Mouse (Mus musculus) layer of hippocampus, adult 2 months (tissue): ENCODE data around the gene Mid1ip1. TPM values are rescaled to one million over a fixed set of nuclear protein-coding genes. Genes with fewer than 3 reads are reported as not detected.
A peak's percentile ranks its signal among the peaks of the same experiment; 100 is the strongest.

ENCODE experiments used
- DNase-seq, 2 experiments: peaks; one replicate each; pipeline ENCODE4 v3.0.0; 2022; ENCODE audit warnings: low spot score in 2 of 2
- H3K27ac ChIP-seq: fragments of 200-600 bp; 2 replicates; pipeline ENCODE4 v1.8.1; 2022
- H3K4me3 ChIP-seq: fragments of 200-600 bp; 2 replicates; pipeline ENCODE4 v1.8.1; 2022; ENCODE audit warnings: mild to moderate bottlenecking
- CTCF ChIP-seq: fragments of 200-600 bp; conservative IDR thresholded peaks from 2 replicates; pipeline ENCODE4 v1.8.1; 2022; ENCODE audit warnings: antibody characterized with exemption, mild to moderate bottlenecking, moderate library complexity
- long read RNA-seq, 2 experiments: library from polyadenylated mRNA; stranded (forward); transcript quantifications; one replicate each; pipeline ENCODE4 v2.0.0; 2021; ENCODE audit warnings: borderline mapping rate in 2 of 2
- total RNA-seq, 2 experiments: library from RNA; stranded (reverse); gene quantifications; 2 replicates each; pipeline ENCODE4 v1.2.3; 2021

Mid1ip1 gene
- total RNA-seq: 10 to 100 TPM; 89.4 to 95.0 TPM
- long read RNA-seq, experiment 1, transcript Mid1ip1-202 (2 exons, 2,022 nt): minor isoform, 17 of 122 reads
- long read RNA-seq, experiment 1, transcript Mid1ip1-201 (2 exons, 2,019 nt): major isoform, 87 of 122 reads
- long read RNA-seq, experiment 1, partial matches to known transcripts: 0 of 122 reads
- long read RNA-seq, experiment 1, other reads (novel, unspliced or antisense): 17 of 122 reads
- long read RNA-seq, experiment 2, transcript Mid1ip1-201 (2 exons, 2,019 nt): major isoform, 101 of 152 reads
- long read RNA-seq, experiment 2, transcript Mid1ip1-202 (2 exons, 2,022 nt): minor isoform, 32 of 152 reads
- long read RNA-seq, experiment 2, partial matches to known transcripts: 0 of 152 reads
- long read RNA-seq, experiment 2, other reads (novel, unspliced or antisense): 16 of 152 reads

GRCm38 (mm10) chrX:10714696-10715140 lies at the start of gene Mid1ip1:
Mid1ip1 (plus strand) TSS chrX:10715013.
- no peak for TF ChIP-seq CTCF
- peak within 1 kb of the TSS; percentile 77 for H3K27ac ChIP-seq
- H3K4me3 ChIP-seq: peak within 1 kb of the TSS; percentile 15; the same call in 1 of the 2 replicates
- peak; percentile 24 to 64 for DNase-seq

DNA sequence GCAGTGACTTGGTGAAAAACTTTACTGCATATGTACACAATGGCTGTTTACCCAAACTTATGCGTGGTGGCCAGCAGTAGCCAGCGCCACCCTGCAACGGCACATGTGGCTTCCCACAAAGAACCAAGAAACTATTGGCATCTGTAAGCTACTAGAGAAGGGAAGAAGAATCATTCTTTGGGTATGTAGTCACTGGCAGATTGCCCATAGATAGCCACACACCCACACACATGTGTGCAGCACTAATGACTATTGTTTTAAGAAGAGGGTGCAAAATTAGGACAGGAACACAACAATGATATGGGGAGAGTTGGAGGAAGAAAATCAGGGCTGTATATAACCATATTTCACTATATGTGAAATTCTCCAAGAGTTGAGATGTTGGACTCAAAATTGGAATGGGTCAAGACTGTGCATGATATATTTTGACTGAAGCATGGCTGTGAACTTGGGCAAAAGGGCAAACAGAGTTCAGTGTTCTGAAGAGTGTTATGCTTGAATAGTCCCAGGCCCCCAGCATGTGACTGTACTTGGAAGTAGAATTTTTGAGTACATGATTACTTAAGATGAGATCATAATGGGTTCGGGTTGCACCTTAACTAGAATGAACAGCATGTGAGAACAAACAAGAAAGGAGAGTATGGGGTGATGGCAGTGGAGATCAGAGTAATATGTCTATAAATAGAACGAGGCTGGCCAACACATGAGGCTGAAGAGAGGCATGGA lies 20.2 kb upstream of the Mid1ip1 start:
- DNase-seq: no peak
- TF ChIP-seq CTCF: no peak
- H3K27ac ChIP-seq: no peak overlapping the region
- H3K4me3 ChIP-seq: no peak overlapping the region

DNA sequence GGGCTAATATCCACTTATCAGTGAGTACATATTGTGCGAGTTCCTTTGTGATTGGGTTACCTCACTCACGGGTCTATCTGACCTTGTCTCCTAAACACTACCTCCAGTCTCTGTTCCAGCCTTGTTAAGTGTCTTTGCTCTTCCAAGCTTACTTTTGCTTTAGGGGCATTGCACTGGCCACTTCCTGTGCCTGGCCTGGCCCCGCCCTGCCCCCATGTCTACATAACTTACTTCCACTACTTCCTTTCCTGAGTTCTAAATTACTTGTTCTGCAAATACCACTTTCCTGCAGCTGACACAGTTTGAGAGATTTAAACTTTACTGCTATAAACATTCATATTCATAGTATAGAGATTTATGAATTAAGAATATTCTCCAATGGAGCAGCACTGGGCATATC lies 8.1 kb upstream of the Mid1ip1 start:
- no peak for DNase-seq
- Histone ChIP-seq H3K4me3 (no peak overlapping the region), H3K27ac (no peak overlapping the region)
- no peak for TF ChIP-seq CTCF

GRCm38 (mm10) chrX:10713839-10714637 lies 775 bp upstream of the Mid1ip1 start:
- Histone ChIP-seq H3K27ac (peak overlapping the region; percentile 71; the same call in 1 of the 2 replicates), H3K4me3 (peak overlapping the region; percentile 15; the same call in 1 of the 2 replicates)
- peak; percentile 55 for TF ChIP-seq CTCF
- DNase-seq: no peak

- TF ChIP-seq CTCF: no peak
- H3K27ac ChIP-seq: peak overlapping the region; percentile 91
- DNase-seq: peak; percentile 67 to 77
- peak overlapping the region; percentile 68 for H3K4me3 ChIP-seq
Observed at GRCm38 (mm10) chrX:10716917-10717763, 2.3 kb downstream of the Mid1ip1 start.

DNA sequence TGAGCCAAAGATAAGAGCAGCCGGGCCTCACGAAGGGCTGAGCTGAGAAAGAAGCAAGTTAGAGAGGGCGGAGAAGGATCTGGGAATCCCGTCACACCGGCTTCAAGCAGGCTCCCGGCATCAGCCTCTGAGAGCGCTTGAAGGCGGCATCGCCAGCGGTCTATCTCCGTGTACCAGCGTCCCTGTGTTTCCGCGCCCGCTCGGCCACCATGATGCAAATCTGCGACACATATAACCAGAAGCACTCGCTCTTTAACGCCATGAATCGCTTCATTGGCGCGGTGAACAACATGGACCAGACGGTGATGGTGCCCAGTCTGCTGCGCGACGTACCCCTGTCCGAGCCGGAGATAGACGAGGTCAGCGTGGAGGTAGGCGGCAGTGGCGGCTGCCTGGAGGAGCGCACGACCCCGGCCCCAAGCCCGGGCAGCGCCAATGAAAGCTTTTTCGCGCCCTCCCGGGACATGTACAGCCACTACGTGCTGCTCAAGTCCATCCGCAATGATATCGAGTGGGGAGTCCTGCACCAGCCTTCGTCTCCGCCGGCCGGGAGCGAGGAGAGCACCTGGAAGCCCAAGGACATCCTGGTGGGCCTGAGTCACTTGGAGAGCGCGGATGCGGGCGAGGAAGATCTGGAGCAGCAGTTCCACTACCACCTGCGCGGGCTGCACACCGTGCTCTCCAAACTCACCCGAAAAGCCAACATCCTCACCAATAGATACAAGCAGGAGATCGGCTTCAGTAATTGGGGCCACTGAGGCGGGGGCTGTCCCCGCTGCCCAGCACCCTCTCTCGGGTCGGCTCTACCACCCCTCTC lies 3.4 kb downstream of the Mid1ip1 start:
- peak overlapping the region; percentile 68 for H3K4me3 ChIP-seq
- H3K27ac ChIP-seq: peak overlapping the region; percentile 91
- TF ChIP-seq CTCF: no peak
- DNase-seq: peak; percentile 2 to 20

GRCm38 (mm10) chrX:10718838-10719539 lies 4.2 kb downstream of the Mid1ip1 start:
- peak; percentile 61 for TF ChIP-seq CTCF
- DNase-seq: peak; percentile 15 to 31
- Histone ChIP-seq H3K27ac (peak overlapping the region; percentile 91), H3K4me3 (peak overlapping the region; percentile 68)

GRCm38 (mm10) chrX:10720391-10720790 lies 5.6 kb downstream of the Mid1ip1 start:
- H3K4me3 ChIP-seq: no peak overlapping the region

DNA sequence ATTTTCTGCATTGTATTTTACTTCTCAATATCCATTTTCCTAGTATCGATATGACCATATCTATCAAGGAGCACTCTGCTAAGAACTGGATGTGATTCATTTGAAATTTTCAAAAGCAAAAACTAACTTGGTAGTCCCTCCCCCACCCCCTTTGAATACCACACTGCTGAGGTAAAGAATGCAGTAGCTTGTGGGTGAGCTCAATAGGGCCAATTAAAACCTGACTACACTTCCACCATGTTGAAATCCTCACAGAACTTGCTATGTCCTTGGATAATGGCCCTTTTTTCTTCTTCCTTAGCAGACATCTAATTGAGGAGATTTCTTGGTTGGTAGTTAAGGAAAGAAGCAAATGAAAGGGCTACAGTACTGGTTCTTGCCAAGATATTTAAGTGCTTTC lies 9.8 kb downstream of the Mid1ip1 start:
- DNase-seq: no peak
- TF ChIP-seq CTCF: no peak
- no peak overlapping the region for H3K4me3 ChIP-seq
- H3K27ac ChIP-seq: no peak overlapping the region

More at GRCm38 (mm10) chrX:10720391-10720790, 5.6 kb downstream of the Mid1ip1 start:
- no peak for DNase-seq
- TF ChIP-seq CTCF: no peak
- no peak overlapping the region for H3K27ac ChIP-seq

DNA sequence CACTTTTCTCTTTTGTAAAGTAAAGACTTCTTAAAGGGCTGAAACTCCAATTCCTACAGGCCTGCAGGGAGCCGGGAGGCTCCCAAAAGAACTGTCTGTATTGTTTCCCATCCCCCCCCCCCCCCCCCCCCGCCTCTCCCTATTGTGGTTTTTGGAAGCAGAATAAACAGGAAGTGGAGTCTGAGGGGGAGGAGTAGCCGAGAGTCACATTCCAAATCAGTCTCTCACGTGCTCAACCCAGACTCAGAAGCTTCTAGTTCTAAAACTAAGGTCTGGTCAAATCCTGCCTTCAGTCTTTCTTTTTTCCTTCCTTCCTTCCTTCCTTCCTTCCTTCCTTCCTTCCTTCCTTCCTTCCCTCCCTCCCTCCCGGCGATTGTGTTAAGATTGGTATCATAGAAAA lies 14.7 kb downstream of the Mid1ip1 start:
- no peak overlapping the region for H3K27ac ChIP-seq
- DNase-seq: no peak
- H3K4me3 ChIP-seq: no peak overlapping the region
- no peak for TF ChIP-seq CTCF
